Mouse (Mus musculus) natural killer cell, adult 2 months (primary cell): ENCODE measurements at regions not wholly inside any gene's neighbourhood (a gene's known extent, or its start where the extent isn't known, plus 50 kb on each side); places are given as distances from the start of the nearest gene placed in this dataset.

ENCODE experiments used
- DNase-seq, 2 experiments: peaks; one replicate each; pipeline ENCODE4 v3.0.0; 2022; ENCODE audit warnings: low spot score in 2 of 2

GRCm38 (mm10) chr3:149224271-149224670, 233.9 kb upstream of the Adgrl2 start:
- DNase-seq = no peak

GRCm38 (mm10) chr3:149223776-149224175, 233.4 kb upstream of the Adgrl2 start:
- no peak for DNase-seq

GRCm38 (mm10) chr3:149220958-149221357, 230.6 kb upstream of the Adgrl2 start:
- no peak for DNase-seq

GRCm38 (mm10) chr3:149220304-149220951, 230.1 kb upstream of the Adgrl2 start:
- no peak for DNase-seq

GRCm38 (mm10) chr3:149219381-149220303, 229.3 kb upstream of the Adgrl2 start:
- no peak for DNase-seq

- no peak for DNase-seq
These were observed 227.8 kb upstream of the Adgrl2 start for GRCm38 (mm10) chr3:149217916-149218803.

- DNase-seq = no peak
These were observed 226.5 kb upstream of the Adgrl2 start for GRCm38 (mm10) chr3:149216759-149217400.

- DNase-seq = no peak
These were observed 225.3 kb upstream of the Adgrl2 start for GRCm38 (mm10) chr3:149215691-149216090.

GRCm38 (mm10) chr3:149211909-149212308, 221.6 kb upstream of the Adgrl2 start:
- no peak for DNase-seq

GRCm38 (mm10) chr3:149209260-149209659, 218.9 kb upstream of the Adgrl2 start:
- no peak for DNase-seq

GRCm38 (mm10) chr3:149203451-149203850, 213.1 kb upstream of the Adgrl2 start:
- DNase-seq = no peak

- DNase-seq = no peak
These were observed 206.3 kb upstream of the Adgrl2 start for GRCm38 (mm10) chr3:149196477-149197185.

- DNase-seq = no peak
These were observed 200.7 kb upstream of the Adgrl2 start for GRCm38 (mm10) chr3:149190856-149191576.

- DNase-seq = no peak
These were observed 193.8 kb upstream of the Adgrl2 start for GRCm38 (mm10) chr3:149184136-149184551.

GRCm38 (mm10) chr3:149182095-149182494, 191.7 kb upstream of the Adgrl2 start:
- no peak for DNase-seq

GRCm38 (mm10) chr3:149180129-149180528, 189.8 kb upstream of the Adgrl2 start:
- no peak for DNase-seq

- no peak for DNase-seq
These were observed 189.2 kb upstream of the Adgrl2 start for GRCm38 (mm10) chr3:149179486-149180116.

GRCm38 (mm10) chr3:149178891-149179290, 188.5 kb upstream of the Adgrl2 start:
- no peak for DNase-seq

- DNase-seq = no peak
These were observed 184.5 kb upstream of the Adgrl2 start for GRCm38 (mm10) chr3:149174689-149175390.
